Mouse (Mus musculus): Measurements from ENCODE around the gene Atf6b.

Gene Atf6b

GRCm38 (mm10) chr17:34671151-34672066 is 24.5 kb downstream of the Atf6b start:
- no peak for DNase-seq

GRCm38 (mm10) chr17:34672246-34672792 is 25.4 kb downstream of the Atf6b start:
- no peak for DNase-seq

- DNase-seq, result no peak
Measured at GRCm38 (mm10) chr17:34673139-34673538, 26.2 kb downstream of the Atf6b start.

GRCm38 (mm10) chr17:34674524-34675204 is 27.7 kb downstream of the Atf6b start:
- DNase-seq, result no peak

GRCm38 (mm10) chr17:34675205-34676092 is 28.5 kb downstream of the Atf6b start:
- no peak for DNase-seq

- peak; percentile 77 for DNase-seq
Measured at GRCm38 (mm10) chr17:34676093-34676460, 29.1 kb downstream of the Atf6b start.

GRCm38 (mm10) chr17:34676671-34677070 is 29.7 kb downstream of the Atf6b start:
- DNase-seq, result no peak

- DNase-seq, result no peak
Measured at GRCm38 (mm10) chr17:34680191-34680590, 33.2 kb downstream of the Atf6b start.

GRCm38 (mm10) chr17:34680621-34681020 is 33.7 kb downstream of the Atf6b start:
- no peak for DNase-seq

GRCm38 (mm10) chr17:34681132-34681571 is 34.2 kb downstream of the Atf6b start:
- peak; percentile 71 for DNase-seq

GRCm38 (mm10) chr17:34681881-34682536 is 35.1 kb downstream of the Atf6b start:
- DNase-seq, result peak; percentile 35

- no peak for DNase-seq
Measured at GRCm38 (mm10) chr17:34683179-34683578, 36.2 kb downstream of the Atf6b start.

- no peak for DNase-seq
Measured at GRCm38 (mm10) chr17:34683686-34684220, 36.8 kb downstream of the Atf6b start.

GRCm38 (mm10) chr17:34684253-34684893 is 37.4 kb downstream of the Atf6b start:
- DNase-seq, result no peak

- no peak for DNase-seq
Measured at GRCm38 (mm10) chr17:34685120-34686110, 38.5 kb downstream of the Atf6b start.

- no peak for DNase-seq
Measured at GRCm38 (mm10) chr17:34688889-34689288, 41.9 kb downstream of the Atf6b start.

- peak; percentile 56 for DNase-seq
Measured at GRCm38 (mm10) chr17:34690458-34690857, 43.5 kb downstream of the Atf6b start.

GRCm38 (mm10) chr17:34692906-34693305 is 46.0 kb downstream of the Atf6b start:
- DNase-seq, result peak; percentile 51

- DNase-seq, result no peak
Measured at GRCm38 (mm10) chr17:34699575-34700408, 52.8 kb downstream of the Atf6b start.
